Mouse (Mus musculus) MEL (cell line): ENCODE results near the gene Msl1. TPM values are rescaled to one million over a fixed set of nuclear protein-coding genes. Genes with fewer than 3 reads are reported as not detected.
A peak's percentile ranks its signal among the peaks of the same experiment; 100 is the strongest.

ENCODE experiments used
- DNase-seq: peaks from one replicate; pipeline ENCODE4 v3.0.0; 2011; ENCODE audit warnings: low read depth, low spot score
- H3K27ac ChIP-seq: 2 replicates; pipeline ENCODE4 v1.5.1; 2012; ENCODE audit warnings: low read depth, mild to moderate bottlenecking, control low read depth, low read length, moderate library complexity; ENCODE audit not compliant: control insufficient read depth
- H3K27me3 ChIP-seq, 2 experiments: fragments of 150-350 bp in 1 of 2; sonication (generic) in 1 of 2; 2 replicates each; pipeline ENCODE4 v1.6.1; 2012; ENCODE audit warnings: low read length in 2 of 2, mild to moderate bottlenecking in 2 of 2, improper control_type of control experiment in 1 of 2, moderate library complexity in 1 of 2; ENCODE audit not compliant: insufficient read depth in 2 of 2, control insufficient read depth in 1 of 2
- H3K36me3 ChIP-seq, 2 experiments: 2 replicates each; pipeline ENCODE4 v1.6.1; 2012 to 2014; ENCODE audit warnings: low read length in 2 of 2, improper control_type of control experiment in 1 of 2, inconsistent platforms in 1 of 2, mild to moderate bottlenecking in 1 of 2; ENCODE audit not compliant: insufficient read depth in 2 of 2, control insufficient read depth in 1 of 2
- H3K4me1 ChIP-seq, 2 experiments: fragments of 150-350 bp in 1 of 2; sonication (generic) in 1 of 2; 2 replicates each; pipeline ENCODE4 v1.6.1; 2012; ENCODE audit warnings: low read length in 2 of 2, improper control_type of control experiment in 1 of 2, mild to moderate bottlenecking in 1 of 2; ENCODE audit not compliant: insufficient read depth in 2 of 2, control insufficient read depth in 1 of 2
- H3K4me3 ChIP-seq, 2 experiments: fragments of 150-350 bp in 1 of 2; sonication (generic) in 1 of 2; 2 replicates each; pipeline ENCODE4 v1.5.1; 2012; ENCODE audit warnings: low read depth in 2 of 2, low read length in 2 of 2, mild to moderate bottlenecking in 2 of 2, moderate library complexity in 2 of 2, control low read depth in 1 of 2, improper control_type of control experiment in 1 of 2; ENCODE audit not compliant: control insufficient read depth in 1 of 2, insufficient read depth in 1 of 2
- H3K79me2 ChIP-seq: 2 replicates; pipeline ENCODE4 v1.6.1; 2012; ENCODE audit warnings: mild to moderate bottlenecking, low read length, moderate library complexity; ENCODE audit not compliant: control insufficient read depth, poor library complexity, insufficient read depth
- H3K9ac ChIP-seq: 2 replicates; pipeline ENCODE4 v1.6.1; 2012; ENCODE audit warnings: low read depth, mild to moderate bottlenecking, control low read depth, low read length, moderate library complexity; ENCODE audit not compliant: control insufficient read depth, poor library complexity, severe bottlenecking
- H3K9me3 ChIP-seq: fragments of 150-350 bp; sonication (generic); replicated peaks from 2 replicates; pipeline ENCODE4 v1.6.1; 2012; ENCODE audit warnings: mild to moderate bottlenecking, low read length, improper control_type of control experiment, moderate library complexity; ENCODE audit not compliant: insufficient read depth
- BHLHE40 ChIP-seq: IDR thresholded peaks from 2 replicates; pipeline ENCODE4 v1.6.1; 2012; ENCODE audit warnings: low read depth, mild to moderate bottlenecking, inconsistent platforms, low read length, improper control_type of control experiment, borderline replicate concordance
- CTCF ChIP-seq, 3 experiments: IDR thresholded peaks in 2 of 3; conservative IDR thresholded peaks in 1 of 3; 2 replicates each; pipeline ENCODE4 v1.5.1; 2011 to 2012; ENCODE audit warnings: low read length in 3 of 3, low read depth in 2 of 3, mild to moderate bottlenecking in 2 of 3, improper control_type of control experiment in 1 of 3, inconsistent platforms in 1 of 3, mixed read lengths in 1 of 3, moderate library complexity in 1 of 3; ENCODE audit not compliant: control insufficient read depth in 1 of 3, insufficient read depth in 1 of 3, poor library complexity in 1 of 3, severe bottlenecking in 1 of 3
- E2F4 ChIP-seq: IDR thresholded peaks from 2 replicates; pipeline ENCODE4 v1.6.1; 2011; ENCODE audit warnings: low read depth, low read length, improper control_type of control experiment, borderline replicate concordance
- ELF1 ChIP-seq: IDR thresholded peaks from 2 replicates; pipeline ENCODE4 v1.6.1; 2014; ENCODE audit warnings: low read depth, mild to moderate bottlenecking, inconsistent platforms, low read length, improper control_type of control experiment, moderate library complexity
- EP300 ChIP-seq, 2 experiments: IDR thresholded peaks; 2 replicates each; pipeline ENCODE4 v1.6.1; 2011; ENCODE audit warnings: improper control_type of control experiment in 2 of 2, low read length in 2 of 2, low read depth in 1 of 2, mild to moderate bottlenecking in 1 of 2
- ETS1 ChIP-seq: IDR thresholded peaks from 2 replicates; pipeline ENCODE4 v1.6.1; 2012; ENCODE audit warnings: low read depth, mild to moderate bottlenecking, inconsistent platforms, low read length, improper control_type of control experiment, moderate library complexity
- GATA1 ChIP-seq: IDR thresholded peaks from 2 replicates; pipeline ENCODE4 v1.6.1; 2011; ENCODE audit warnings: low read depth, low read length, improper control_type of control experiment
- HCFC1 ChIP-seq: IDR thresholded peaks from 2 replicates; pipeline ENCODE4 v1.6.1; 2012; ENCODE audit warnings: low read depth, mild to moderate bottlenecking, inconsistent platforms, low read length, improper control_type of control experiment, moderate library complexity
- JUND ChIP-seq: IDR thresholded peaks from 2 replicates; pipeline ENCODE4 v1.6.1; 2011; ENCODE audit warnings: low read depth, mild to moderate bottlenecking, improper control_type of control experiment, low read length
- MAX ChIP-seq: IDR thresholded peaks from 2 replicates; pipeline ENCODE4 v1.6.1; 2011; ENCODE audit warnings: low read length, improper control_type of control experiment
- MAZ ChIP-seq: IDR thresholded peaks from 2 replicates; pipeline ENCODE4 v1.6.1; 2012; ENCODE audit warnings: low read depth, mild to moderate bottlenecking, inconsistent platforms, low read length, improper control_type of control experiment
- MXI1 ChIP-seq: IDR thresholded peaks from 2 replicates; pipeline ENCODE4 v1.6.1; 2011; ENCODE audit warnings: mild to moderate bottlenecking, low read depth, low read length, improper control_type of control experiment
- MYC ChIP-seq: IDR thresholded peaks from 2 replicates; pipeline ENCODE4 v1.6.1; 2011; ENCODE audit warnings: low read depth, mild to moderate bottlenecking, low read length, improper control_type of control experiment, moderate library complexity
- NELFE ChIP-seq: IDR thresholded peaks from 2 replicates; pipeline ENCODE4 v1.6.1; 2011; ENCODE audit warnings: low read depth, low read length, improper control_type of control experiment
- NRF1 ChIP-seq: IDR thresholded peaks from 2 replicates; pipeline ENCODE4 v1.6.1; 2014; ENCODE audit warnings: low read depth, mild to moderate bottlenecking, inconsistent platforms, low read length, improper control_type of control experiment, moderate library complexity; ENCODE audit not compliant: poor library complexity, insufficient read depth, severe bottlenecking
- POLR2A ChIP-seq, 2 experiments: IDR thresholded peaks; 2 replicates each; pipeline ENCODE4 v1.6.1; 2011 to 2012; ENCODE audit warnings: low read length in 2 of 2, mild to moderate bottlenecking in 2 of 2, control low read depth in 1 of 2, improper control_type of control experiment in 1 of 2, low read depth in 1 of 2, moderate library complexity in 1 of 2; ENCODE audit not compliant: control insufficient read depth in 1 of 2, insufficient read depth in 1 of 2, poor library complexity in 1 of 2
- POLR2AphosphoS2 ChIP-seq: IDR thresholded peaks from 2 replicates; pipeline ENCODE4 v1.6.1; 2011; ENCODE audit warnings: low read length, improper control_type of control experiment
- POLR2AphosphoS5 ChIP-seq: IDR thresholded peaks from 2 replicates; pipeline ENCODE4 v1.6.1; 2012; ENCODE audit warnings: low read depth, borderline replicate concordance, mild to moderate bottlenecking, inconsistent platforms, low read length, moderate library complexity, mixed read lengths
- RCOR1 ChIP-seq: IDR thresholded peaks from 2 replicates; pipeline ENCODE4 v1.6.1; 2012; ENCODE audit warnings: low read depth, mild to moderate bottlenecking, inconsistent platforms, low read length, improper control_type of control experiment
- SIN3A ChIP-seq: IDR thresholded peaks from 2 replicates; pipeline ENCODE4 v1.6.1; 2012; ENCODE audit warnings: low read length, improper control_type of control experiment, inconsistent platforms
- TBP ChIP-seq: IDR thresholded peaks from 2 replicates; pipeline ENCODE4 v1.8.0; 2011; ENCODE audit warnings: low read depth, low read length, improper control_type of control experiment
- TCF12 ChIP-seq: IDR thresholded peaks from 2 replicates; pipeline ENCODE4 v1.6.1; 2014; ENCODE audit warnings: low read depth, mild to moderate bottlenecking, inconsistent platforms, low read length, improper control_type of control experiment, moderate library complexity
- UBTF ChIP-seq: IDR thresholded peaks from 2 replicates; pipeline ENCODE4 v1.6.1; 2012; ENCODE audit warnings: low read depth, mild to moderate bottlenecking, inconsistent platforms, low read length, improper control_type of control experiment, moderate library complexity, borderline replicate concordance; ENCODE audit not compliant: insufficient read depth
- USF1 ChIP-seq: IDR thresholded peaks from 2 replicates; pipeline ENCODE4 v1.6.1; 2014; ENCODE audit warnings: low read depth, mild to moderate bottlenecking, inconsistent platforms, low read length, improper control_type of control experiment, moderate library complexity
- USF2 ChIP-seq, 2 experiments: IDR thresholded peaks; 2 replicates each; pipeline ENCODE4 v1.6.1; 2011 to 2012; ENCODE audit warnings: improper control_type of control experiment in 2 of 2, low read length in 2 of 2, borderline replicate concordance in 1 of 2, inconsistent platforms in 1 of 2, low read depth in 1 of 2, mild to moderate bottlenecking in 1 of 2; ENCODE audit not compliant: insufficient read depth in 1 of 2
- ZMIZ1 ChIP-seq: IDR thresholded peaks from 2 replicates; pipeline ENCODE4 v1.6.1; 2012; ENCODE audit warnings: low read depth, mild to moderate bottlenecking, inconsistent platforms, low read length, improper control_type of control experiment, moderate library complexity
- polyA plus RNA-seq, 2 experiments: library from polyadenylated mRNA; stranded (reverse) in 1 of 2; unstranded in 1 of 2; fragments of >175 nt in 1 of 2; fragments of >200 nt in 1 of 2; gene quantifications; 2 replicates each; pipeline versions ENCODE4 v1.2.1 to v1.2.4; 2012; ENCODE audit warnings: low replicate concordance in 2 of 2, low read depth in 1 of 2; ENCODE audit not compliant: insufficient read length in 2 of 2, insufficient read depth in 1 of 2, missing spikeins in 1 of 2
- total RNA-seq: library from RNA; depleted of rRNA; stranded (reverse); fragments of 300-350 nt; gene quantifications from 2 replicates; pipeline ENCODE4 v1.2.3, GENCODE M21; 2012

Msl1 gene
- total and polyA plus RNA-seq, 3 experiments = 37.1 to 49.4 TPM; not detected in 1

- TF ChIP-seq JUND = no peak
- no peak for TF ChIP-seq GATA1
- TF ChIP-seq MAZ = 0 out of 2 replicates have a peak, but pooled peaks have one; percentile 66
- TF ChIP-seq ELF1 = peak; percentile 43
- peak; percentile 87 for TF ChIP-seq SIN3A
- peak; percentile 97 for TF ChIP-seq BHLHE40
- no peak for TF ChIP-seq RCOR1
- TF ChIP-seq ZMIZ1 = peak; percentile 93
- peak; percentile 96 for TF ChIP-seq NELFE
- no peak for TF ChIP-seq USF2 (IDR thresholded peaks at IDR 0.05; ENCODE audit: borderline replicate concordance in 1 of 2, insufficient read depth in 1 of 2, low read depth in 1 of 2, low read length in 2 of 2)
- peak; percentile 54 for TF ChIP-seq NRF1
- TF ChIP-seq POLR2A (IDR thresholded peaks at IDR 0.05; ENCODE audit: control insufficient read depth in 1 of 2, insufficient read depth in 1 of 2, low read depth in 1 of 2, low read length in 2 of 2, poor library complexity in 1 of 2) = peak; percentile 94 to 97
- TF ChIP-seq TCF12 = peak; percentile 56
- peak; percentile 88; the same call in 1 of the 2 replicates for TF ChIP-seq POLR2AphosphoS2
- no peak for TF ChIP-seq POLR2AphosphoS5
- peak; percentile 88 for TF ChIP-seq HCFC1
- TF ChIP-seq MAX = peak; percentile 78; the same call in 1 of the 2 replicates
- no peak for TF ChIP-seq USF1
- TF ChIP-seq ETS1 = peak; percentile 73; the same call in 1 of the 2 replicates
- peak; percentile 79; the same call in 1 of the 2 replicates for TF ChIP-seq MYC
- no peak for TF ChIP-seq EP300 (IDR thresholded peaks at IDR 0.05; ENCODE audit: low read depth in 1 of 2, low read length in 2 of 2)
- TF ChIP-seq UBTF = peak; percentile 68; the same call in 1 of the 2 replicates
- peak in 2 of 3 experiments; percentile 7 to 11; a peak in 1 of 6 replicates for TF ChIP-seq CTCF (IDR thresholded peaks at IDR 0.05 in 2 of 3, conservative IDR thresholded peaks at IDR 0.05 in 1 of 3; ENCODE audit: control insufficient read depth in 1 of 3, insufficient read depth in 1 of 3, low read depth in 2 of 3, low read length in 3 of 3, poor library complexity in 1 of 3, severe bottlenecking in 1 of 3)
- TF ChIP-seq E2F4 = no peak
- peak; percentile 78 for TF ChIP-seq TBP
- peak; percentile 94 for TF ChIP-seq MXI1
- peaks cover 21 to 34% of the 10 kb centered on the region in 2 experiments for H3K36me3 ChIP-seq
- peaks cover 3 to 11% of the 10 kb centered on the region in 2 experiments; a peak in 3 of 4 replicates for H3K4me1 ChIP-seq
- peak; percentile 100 for DNase-seq
- H3K27ac ChIP-seq = peak overlapping the region; percentile 76
- peak overlapping the region; percentile 79 to 93 for H3K4me3 ChIP-seq
- peaks cover 37% of the 10 kb centered on the region for H3K79me2 ChIP-seq
- peak overlapping the region; percentile 93 for H3K9ac ChIP-seq
- no peaks in the 10 kb centered on the region for H3K27me3 ChIP-seq
- no peaks in the 10 kb centered on the region for H3K9me3 ChIP-seq
Measured at GRCm38 (mm10) chr11:98809457-98810290, 14.4 kb downstream of the Msl1 start.
